Mouse (Mus musculus) midbrain, embryonic 14.5 days (tissue): ENCODE data around the gene Tcte1. TPM values are rescaled to one million over a fixed set of nuclear protein-coding genes. Genes with fewer than 3 reads are reported as not detected.
A peak's percentile ranks its signal among the peaks of the same experiment; 100 is the strongest.

Source experiments
- ATAC-seq: fragments of 200-750 bp; cut with Nextera tagmentation; 2 replicates; pipeline ENCODE4 v1.8.0; 2017; ENCODE audit warnings: moderate number of reproducible peaks, moderate library complexity; ENCODE audit not compliant: low FRiP score, low TSS enrichment
- DNase-seq: peaks from one replicate; pipeline ENCODE4 v3.0.0-alpha.2; 2015
- H3K27ac ChIP-seq: fragments of 300-500 bp; sonication (generic); replicated peaks from 2 replicates; pipeline ENCODE4 v1.5.1; 2014; ENCODE audit warnings: mild to moderate bottlenecking, low read depth, low read length, moderate library complexity
- H3K27me3 ChIP-seq: fragments of 300-500 bp; sonication (generic); 2 replicates; pipeline ENCODE4 v1.6.1; 2014; ENCODE audit warnings: low read length, control low read depth, mixed read lengths; ENCODE audit not compliant: control insufficient read depth, insufficient read depth
- H3K36me3 ChIP-seq: fragments of 300-500 bp; sonication (generic); 2 replicates; pipeline ENCODE4 v1.6.1; 2014; ENCODE audit warnings: low read length, control low read depth; ENCODE audit not compliant: control insufficient read depth, insufficient read depth
- H3K4me1 ChIP-seq: fragments of 300-500 bp; sonication (generic); 2 replicates; pipeline ENCODE4 v1.6.1; 2014; ENCODE audit warnings: mild to moderate bottlenecking, antibody characterized with exemption, low read length, control low read depth; ENCODE audit not compliant: control insufficient read depth, insufficient read depth
- H3K4me2 ChIP-seq: fragments of 300-500 bp; sonication (generic); 2 replicates; pipeline ENCODE4 v1.6.1; 2014; ENCODE audit warnings: mild to moderate bottlenecking, low read length, moderate library complexity
- H3K4me3 ChIP-seq: fragments of 300-500 bp; sonication (generic); replicated peaks from 2 replicates; pipeline ENCODE4 v1.5.1; 2014; ENCODE audit warnings: low read depth, low read length
- H3K9ac ChIP-seq: fragments of 300-500 bp; sonication (generic); replicated peaks from 2 replicates; pipeline ENCODE4 v1.6.1; 2014; ENCODE audit warnings: mild to moderate bottlenecking, low read length, moderate library complexity
- H3K9me3 ChIP-seq: fragments of 300-500 bp; sonication (generic); 2 replicates; pipeline ENCODE4 v1.6.1; 2016; ENCODE audit warnings: low read length, control low read depth, mixed read lengths; ENCODE audit not compliant: control insufficient read depth
- WGBS: fragments of 180-500 bp; shearing (Covaris S2); extraction: QIAGEN DNeasy Blood & Tissue Kit; methylation state at CpG from one replicate; pipeline ENCODE4 v1.1.7; 2014; 5-methylcytosine and 5-hydroxymethylcytosine counted together
- polyA plus RNA-seq: library from polyadenylated mRNA; unstranded; fragments of >200 nt; fragmentation: Nextera tagmentation; extraction: Ambion mirVana; gene quantifications from 2 replicates; pipeline ENCODE4 v1.2.1, GENCODE M21; 2014

The Tcte1 gene
- polyA plus RNA-seq, 1 experiment from 2014 or later, result 3.0 TPM

GRCm38 (mm10) chr17:45559732-45560525 lies 36.7 kb downstream of the Tcte1 start:
- DNase-seq (no peak), ATAC-seq (no peak)
- Histone ChIP-seq H3K4me3 (no peak overlapping the region), H3K36me3 (no peaks in the 10 kb centered on the region), H3K4me2 (no peak overlapping the region), H3K27me3 (no peaks in the 10 kb centered on the region), H3K9ac (no peak overlapping the region), H3K27ac (no peak overlapping the region), H3K9me3 (no peaks in the 10 kb centered on the region), H3K4me1 (peaks cover 16% of the 10 kb centered on the region)
- 84% methylated on average over 15 of the region's 15 CpGs for WGBS

GRCm38 (mm10) chr17:45563216-45563615 lies 40.0 kb downstream of the Tcte1 start:
- WGBS, result 80% methylated on average over 12 of the region's 12 CpGs
- no peaks in the 10 kb centered on the region for H3K9me3 ChIP-seq
- no peak for DNase-seq
- H3K27me3 ChIP-seq, result no peaks in the 10 kb centered on the region
- ATAC-seq, result no peak
- H3K4me2 ChIP-seq, result no peak overlapping the region
- H3K27ac ChIP-seq, result no peak overlapping the region
- peaks cover 25% of the 10 kb centered on the region for H3K36me3 ChIP-seq
- no peak overlapping the region for H3K9ac ChIP-seq
- peaks cover 8% of the 10 kb centered on the region for H3K4me1 ChIP-seq
- no peak overlapping the region for H3K4me3 ChIP-seq

GRCm38 (mm10) chr17:45563655-45564530 lies 40.7 kb downstream of the Tcte1 start, which contains the start of gene Slc35b2:
Gene Slc35b2 (plus strand): TSS chr17:45563874.
- Histone ChIP-seq H3K27me3 (no peaks in the 10 kb centered on the region), H3K4me1 (peaks cover 8% of the 10 kb centered on the region), H3K27ac (peak within 1 kb of the TSS; percentile 82), H3K9ac (peak within 1 kb of the TSS; percentile 86), H3K4me3 (peak within 1 kb of the TSS; percentile 78), H3K9me3 (no peaks in the 10 kb centered on the region), H3K4me2 (peak within 1 kb of the TSS; percentile 95), H3K36me3 (peaks cover 32% of the 10 kb centered on the region)
- peak; percentile 84 for ATAC-seq
- under 1% methylated on average over 57 of the region's 61 CpGs for WGBS
- DNase-seq, result peak; percentile 95

- H3K36me3 ChIP-seq, result peaks cover 39% of the 10 kb centered on the region
- no peak for DNase-seq
- peak overlapping the region; percentile 95 for H3K4me2 ChIP-seq
- H3K4me3 ChIP-seq, result peak overlapping the region; percentile 78
- H3K4me1 ChIP-seq, result peaks cover 8% of the 10 kb centered on the region
- H3K27ac ChIP-seq, result peak overlapping the region; percentile 82
- no peak; the same call in 1 of the 2 replicates for ATAC-seq
- H3K9me3 ChIP-seq, result no peaks in the 10 kb centered on the region
- peak overlapping the region; percentile 86 for H3K9ac ChIP-seq
- no peaks in the 10 kb centered on the region for H3K27me3 ChIP-seq
- 8% methylated on average over 18 of the region's 18 CpGs for WGBS
Observed at GRCm38 (mm10) chr17:45564531-45565084, 41.4 kb downstream of the Tcte1 start.

- peak overlapping the region; percentile 86; the same call in 1 of the 2 replicates for H3K9ac ChIP-seq
- peak overlapping the region; percentile 95 for H3K4me2 ChIP-seq
- no peak for DNase-seq
- peak overlapping the region; percentile 78 for H3K4me3 ChIP-seq
- 96% methylated on average over 11 of the region's 11 CpGs for WGBS
- H3K27ac ChIP-seq, result no peak overlapping the region
- peaks cover 8% of the 10 kb centered on the region for H3K4me1 ChIP-seq
- no peak for ATAC-seq
- no peaks in the 10 kb centered on the region for H3K27me3 ChIP-seq
- peaks cover 44% of the 10 kb centered on the region for H3K36me3 ChIP-seq
- H3K9me3 ChIP-seq, result no peaks in the 10 kb centered on the region
Observed at GRCm38 (mm10) chr17:45565103-45565502, 41.9 kb downstream of the Tcte1 start.

GRCm38 (mm10) chr17:45566031-45566359 lies 42.8 kb downstream of the Tcte1 start:
- Histone ChIP-seq H3K36me3 (peaks cover 53% of the 10 kb centered on the region), H3K27ac (no peak overlapping the region), H3K27me3 (no peaks in the 10 kb centered on the region), H3K4me2 (no peak overlapping the region), H3K9me3 (no peaks in the 10 kb centered on the region), H3K4me3 (no peak overlapping the region), H3K9ac (no peak overlapping the region), H3K4me1 (peaks cover 8% of the 10 kb centered on the region)
- ATAC-seq (no peak), DNase-seq (no peak)
- WGBS, result 95% methylated on average over 1 of the region's 1 CpGs

GRCm38 (mm10) chr17:45566360-45567161 lies 43.3 kb downstream of the Tcte1 start:
- Histone ChIP-seq H3K36me3 (peaks cover 59% of the 10 kb centered on the region), H3K27me3 (no peaks in the 10 kb centered on the region), H3K9me3 (no peaks in the 10 kb centered on the region), H3K9ac (no peak overlapping the region), H3K4me3 (no peak overlapping the region), H3K27ac (no peak overlapping the region), H3K4me1 (peaks cover 9% of the 10 kb centered on the region), H3K4me2 (no peak overlapping the region)
- DNase-seq (no peak), ATAC-seq (no peak)
- WGBS, result 72% methylated on average over 18 of the region's 18 CpGs

GRCm38 (mm10) chr17:45567162-45567601 lies 43.9 kb downstream of the Tcte1 start:
- 35% methylated on average over 4 of the region's 4 CpGs for WGBS
- DNase-seq (no peak), ATAC-seq (no peak)
- no peaks in the 10 kb centered on the region for H3K9me3 ChIP-seq
- no peak overlapping the region for H3K9ac ChIP-seq
- H3K27ac ChIP-seq, result no peak overlapping the region
- H3K36me3 ChIP-seq, result peaks cover 59% of the 10 kb centered on the region
- no peaks in the 10 kb centered on the region for H3K27me3 ChIP-seq
- H3K4me3 ChIP-seq, result no peak overlapping the region
- H3K4me1 ChIP-seq, result peaks cover 13% of the 10 kb centered on the region
- no peak overlapping the region for H3K4me2 ChIP-seq
